Mouse (Mus musculus) gastrocnemius, adult 18-20 months (tissue): ENCODE results near the gene Mrap. TPM values are rescaled to one million over a fixed set of nuclear protein-coding genes. Genes with fewer than 3 reads are reported as not detected.

Experiments used
- total RNA-seq, 2 experiments: library from RNA; stranded (reverse); gene quantifications; 2 replicates each; pipeline ENCODE4 v1.2.3; 2021

Mrap gene
- total RNA-seq, 2 experiments from 2014 or later: 1.0 to 1.7 TPM

Other genes with a start within 250 kb of the Mrap start
- gene Mis18a, start 10.8 kb upstream of the Mrap start, total RNA-seq: under 1 TPM; 0.68 to 1.00 TPM
- gene Urb1, start 72.2 kb downstream of the Mrap start, total RNA-seq: 1 to 10 TPM; 5.1 to 5.2 TPM
- under 1 TPM; 0.26 to 0.59 TPM for gene Eva1c, start 88.5 kb downstream of the Mrap start, total RNA-seq
- 10 to 100 TPM; 34.0 to 37.1 TPM for gene Cfap298, start 196.9 kb downstream of the Mrap start, total RNA-seq